Mouse (Mus musculus): Measurements from ENCODE around the gene Dnm2. TPM values are rescaled to one million over a fixed set of nuclear protein-coding genes. Genes with fewer than 3 reads are reported as not detected.

The Dnm2 gene
- polyA plus RNA-seq, 1 experiment from 2014 or later: 60.6 TPM

DNA sequence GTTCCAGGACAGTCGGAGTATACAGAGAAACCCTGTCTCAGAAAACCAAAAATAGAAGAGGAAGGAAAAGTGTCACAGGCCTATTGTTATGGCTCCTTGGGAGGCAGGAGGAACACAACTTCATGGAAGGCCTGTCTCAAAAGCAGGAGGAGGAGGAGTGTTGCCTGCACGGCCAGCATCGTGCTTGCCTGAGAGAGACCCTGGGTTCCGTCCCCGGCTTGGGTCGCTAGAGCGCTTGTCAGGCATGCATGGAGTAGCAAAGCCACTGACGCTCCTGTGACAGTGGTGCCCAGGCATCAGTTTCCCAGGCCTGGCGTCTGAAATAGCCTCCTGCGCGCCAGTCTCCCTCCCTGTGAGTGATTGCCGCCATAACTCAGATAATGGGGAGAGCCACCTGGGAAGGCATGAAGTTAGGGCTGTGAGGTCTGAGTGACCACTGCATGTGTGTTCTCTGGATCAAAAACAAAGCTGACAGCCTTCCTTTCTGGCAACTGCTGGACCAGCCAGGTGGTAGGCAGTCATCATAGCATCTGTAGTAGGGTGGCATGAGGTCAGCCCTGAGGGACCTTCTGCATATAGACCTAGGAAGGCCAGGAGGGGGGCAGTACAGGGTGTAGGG is 73.7 kb downstream of the Dnm2 start:
- no peak overlapping the region for H3K4me2 ChIP-seq
- H3K36me3 ChIP-seq (ENCODE audit: control insufficient read depth, insufficient read depth, low read length): peaks cover 3% of the 10 kb centered on the region; the same call in 1 of the 2 replicates
- no peak overlapping the region for H3K27ac ChIP-seq (ENCODE audit: low read depth, low read length)
- H3K27me3 ChIP-seq (ENCODE audit: control insufficient read depth, insufficient read depth, low read length): no peaks in the 10 kb centered on the region
- no peak overlapping the region for H3K9ac ChIP-seq (ENCODE audit: low read length)
- H3K9me3 ChIP-seq (ENCODE audit: control insufficient read depth, low read length): no peaks in the 10 kb centered on the region
- DNase-seq (ENCODE audit: low spot score, missing footprints): peak; percentile 67
- no peak overlapping the region for H3K4me3 ChIP-seq (ENCODE audit: low read depth, low read length)
- H3K4me1 ChIP-seq (ENCODE audit: control insufficient read depth, insufficient read depth, low read length): no peaks in the 10 kb centered on the region
- 92% methylated on average over 12 of the region's 12 CpGs for WGBS
- no peak for ATAC-seq (ENCODE audit: low FRiP score)

DNA sequence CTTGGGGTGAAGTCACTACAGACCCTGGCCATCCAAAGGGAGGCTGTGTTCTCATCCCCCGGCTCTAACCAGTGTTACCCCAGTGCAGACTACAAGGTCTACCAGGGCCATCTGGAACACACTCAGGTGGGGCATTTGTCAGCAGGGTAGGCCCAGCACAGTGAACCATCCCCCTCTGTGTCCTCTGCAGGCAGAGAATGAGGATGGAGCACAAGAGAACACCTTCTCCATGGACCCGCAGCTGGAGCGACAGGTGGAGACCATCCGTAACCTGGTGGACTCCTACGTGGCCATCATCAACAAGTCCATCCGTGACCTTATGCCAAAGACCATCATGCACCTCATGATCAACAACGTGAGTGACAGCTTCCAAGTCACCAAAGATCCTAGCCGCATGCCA is 78.6 kb downstream of the Dnm2 start:
- 97% methylated on average over 8 of the region's 8 CpGs for WGBS
- Histone ChIP-seq H3K36me3 (ENCODE audit: control insufficient read depth, insufficient read depth, low read length) (peaks cover 9% of the 10 kb centered on the region; the same call in 1 of the 2 replicates), H3K4me3 (ENCODE audit: low read depth, low read length) (no peak overlapping the region), H3K4me2 (no peak overlapping the region), H3K27ac (ENCODE audit: low read depth, low read length) (no peak overlapping the region), H3K9me3 (ENCODE audit: control insufficient read depth, low read length) (no peaks in the 10 kb centered on the region), H3K4me1 (ENCODE audit: control insufficient read depth, insufficient read depth, low read length) (no peaks in the 10 kb centered on the region), H3K27me3 (ENCODE audit: control insufficient read depth, insufficient read depth, low read length) (no peaks in the 10 kb centered on the region), H3K9ac (ENCODE audit: low read length) (no peak overlapping the region)
- ATAC-seq (ENCODE audit: low FRiP score) (no peak), DNase-seq (ENCODE audit: low spot score, missing footprints) (peak; percentile 51)

DNA sequence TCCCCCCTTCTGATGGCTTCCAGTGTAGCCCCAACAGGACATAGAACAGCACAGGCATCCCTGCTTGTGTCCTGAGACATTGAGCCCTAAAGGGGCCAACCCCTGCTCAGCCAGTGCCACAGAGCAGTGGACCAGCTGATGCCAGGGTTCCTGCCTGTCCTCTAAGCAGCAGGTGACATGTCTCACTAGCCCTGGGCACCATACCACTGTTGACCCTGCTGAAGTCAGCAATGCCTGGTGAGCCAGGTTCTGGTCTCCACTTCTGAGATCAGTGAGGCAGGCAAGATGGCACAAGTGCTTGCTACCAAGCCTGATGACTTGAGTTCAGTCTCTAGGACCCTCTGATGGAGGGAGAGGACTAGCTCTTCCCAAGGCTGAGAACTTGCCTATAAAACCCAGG is 81.1 kb downstream of the Dnm2 start:
- Histone ChIP-seq H3K4me3 (ENCODE audit: low read depth, low read length) (no peak overlapping the region), H3K27me3 (ENCODE audit: control insufficient read depth, insufficient read depth, low read length) (no peaks in the 10 kb centered on the region), H3K9ac (ENCODE audit: low read length) (no peak overlapping the region), H3K36me3 (ENCODE audit: control insufficient read depth, insufficient read depth, low read length) (peaks cover 6% of the 10 kb centered on the region; the same call in 1 of the 2 replicates), H3K27ac (ENCODE audit: low read depth, low read length) (no peak overlapping the region), H3K4me2 (no peak overlapping the region), H3K4me1 (ENCODE audit: control insufficient read depth, insufficient read depth, low read length) (peaks cover 6% of the 10 kb centered on the region), H3K9me3 (ENCODE audit: control insufficient read depth, low read length) (no peaks in the 10 kb centered on the region)
- no peak for ATAC-seq (ENCODE audit: low FRiP score)
- peak; percentile 74 for DNase-seq (ENCODE audit: low spot score, missing footprints)

DNA sequence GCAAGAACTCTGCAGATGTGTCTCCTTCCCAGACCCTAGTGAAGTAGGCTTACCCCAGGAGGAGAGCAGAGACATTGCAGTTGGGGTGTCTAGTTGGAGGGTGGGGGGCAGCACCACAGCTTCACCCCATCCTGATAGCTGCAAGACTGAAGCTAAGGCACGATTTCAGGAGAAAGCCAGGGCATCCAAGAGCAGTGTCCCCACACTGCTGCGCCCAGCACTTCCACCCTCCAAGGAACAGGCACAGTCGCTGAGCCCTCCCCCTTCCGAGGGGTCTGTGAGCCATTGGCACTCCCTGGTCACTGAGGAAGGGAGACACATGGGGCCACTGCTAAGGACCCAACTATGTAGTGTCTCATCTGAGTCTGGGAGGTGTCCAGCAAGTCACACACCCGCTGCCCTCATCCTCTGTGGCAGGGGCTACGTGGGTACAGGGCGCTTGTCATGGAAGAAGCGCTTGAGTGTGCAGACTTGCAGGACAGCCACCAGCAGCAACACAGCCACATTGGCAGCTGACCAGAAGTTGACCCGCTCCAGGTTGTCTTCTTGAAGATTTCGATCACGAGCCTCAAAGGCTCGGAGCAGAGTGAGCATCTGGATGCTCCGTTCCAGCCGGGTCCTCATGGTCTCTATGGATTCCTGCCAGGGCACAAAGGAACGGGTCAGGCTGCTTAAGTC is 83.2 kb downstream of the Dnm2 start:
- Histone ChIP-seq H3K36me3 (ENCODE audit: control insufficient read depth, insufficient read depth, low read length) (peaks cover 6% of the 10 kb centered on the region; the same call in 1 of the 2 replicates), H3K9ac (ENCODE audit: low read length) (no peak overlapping the region), H3K4me3 (ENCODE audit: low read depth, low read length) (no peak overlapping the region), H3K4me1 (ENCODE audit: control insufficient read depth, insufficient read depth, low read length) (peaks cover 9% of the 10 kb centered on the region), H3K27ac (ENCODE audit: low read depth, low read length) (no peak overlapping the region), H3K27me3 (ENCODE audit: control insufficient read depth, insufficient read depth, low read length) (no peaks in the 10 kb centered on the region), H3K9me3 (ENCODE audit: control insufficient read depth, low read length) (no peaks in the 10 kb centered on the region), H3K4me2 (no peak overlapping the region)
- DNase-seq (ENCODE audit: low spot score, missing footprints): peak; percentile 73
- ATAC-seq (ENCODE audit: low FRiP score): no peak
- 92% methylated on average over 15 of the region's 15 CpGs for WGBS

DNA sequence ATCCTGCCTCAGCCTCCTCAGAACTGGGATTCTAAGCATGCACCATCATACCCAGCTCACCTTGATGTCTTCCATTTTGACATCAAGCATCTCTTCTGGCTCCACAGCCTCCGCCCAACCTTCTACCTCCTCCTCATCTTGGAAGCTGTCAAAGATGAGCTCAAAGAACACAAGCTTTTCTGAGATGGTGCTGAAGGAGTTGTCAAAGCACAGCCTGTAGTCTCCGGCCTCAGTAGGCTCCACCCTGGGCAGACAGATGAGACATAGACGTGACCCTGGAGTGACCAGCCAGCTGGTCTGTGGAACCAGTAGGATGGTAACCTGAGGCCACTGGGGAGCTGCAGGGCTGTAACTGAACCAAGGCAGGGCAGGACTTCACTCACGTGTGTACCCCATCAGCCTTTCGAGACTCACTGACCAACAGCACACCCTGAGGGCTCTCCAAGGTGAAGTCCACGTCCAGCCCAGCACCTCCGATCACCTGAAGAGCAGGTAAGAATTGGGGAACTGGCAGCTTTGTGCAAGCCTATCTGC is 84.2 kb downstream of the Dnm2 start:
- DNase-seq (ENCODE audit: low spot score, missing footprints): peak; percentile 81
- Histone ChIP-seq H3K27ac (ENCODE audit: low read depth, low read length) (no peak overlapping the region), H3K9ac (ENCODE audit: low read length) (0 out of 2 replicates have a peak overlapping the region, but pooled peaks have one; percentile 79), H3K4me1 (ENCODE audit: control insufficient read depth, insufficient read depth, low read length) (peaks cover 9% of the 10 kb centered on the region), H3K4me2 (peak overlapping the region; percentile 70), H3K36me3 (ENCODE audit: control insufficient read depth, insufficient read depth, low read length) (peaks cover 3% of the 10 kb centered on the region; the same call in 1 of the 2 replicates), H3K27me3 (ENCODE audit: control insufficient read depth, insufficient read depth, low read length) (no peaks in the 10 kb centered on the region), H3K9me3 (ENCODE audit: control insufficient read depth, low read length) (no peaks in the 10 kb centered on the region), H3K4me3 (ENCODE audit: low read depth, low read length) (peak overlapping the region; percentile 67; the same call in 1 of the 2 replicates)
- WGBS: 77% methylated on average over 7 of the region's 7 CpGs
- ATAC-seq (ENCODE audit: low FRiP score): no peak

DNA sequence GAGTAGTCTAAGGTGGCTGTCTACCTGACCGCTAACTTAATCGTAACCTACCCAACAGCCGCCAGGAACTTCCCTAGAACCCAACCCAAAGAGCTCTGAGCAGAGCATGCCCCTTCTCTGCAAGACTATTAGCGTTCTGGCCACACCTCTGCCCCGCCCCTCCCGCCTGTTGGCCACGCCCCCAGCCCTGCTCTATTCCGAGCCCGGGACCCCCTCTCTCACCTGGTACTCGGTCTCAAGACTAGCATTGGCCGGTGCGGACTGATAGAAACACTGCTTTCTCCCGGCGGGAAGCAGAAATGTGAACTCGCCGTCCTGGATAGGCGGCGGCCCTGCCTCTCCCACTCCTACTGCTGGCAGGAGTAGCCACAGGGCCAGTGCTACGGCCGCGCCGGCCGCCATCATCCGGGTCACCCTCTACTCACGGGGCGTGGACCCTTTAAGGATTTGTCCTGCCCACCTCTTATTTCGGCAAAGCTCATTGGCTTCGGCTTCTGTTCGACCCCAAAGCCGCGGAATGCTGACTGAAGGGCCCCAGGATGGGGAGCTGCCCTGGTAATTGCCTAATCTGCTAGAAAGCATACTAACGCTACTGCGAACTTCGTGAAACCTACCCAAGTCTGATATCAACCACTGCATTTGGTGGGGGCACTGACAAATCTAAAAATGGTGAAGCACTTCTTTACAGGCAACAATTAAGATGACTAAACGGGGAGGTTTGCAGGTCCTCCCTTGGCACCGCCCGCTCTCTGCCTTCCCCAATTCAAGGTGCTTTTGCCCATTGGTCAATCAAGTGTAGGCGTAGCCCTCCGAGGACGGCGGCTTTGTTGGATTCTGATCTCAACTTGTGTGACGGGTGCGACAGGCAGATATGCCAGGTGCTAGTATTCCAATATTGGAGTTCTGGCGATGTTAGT is 85.3 kb downstream of the Dnm2 start, which contains the start of gene Tmed1:
Gene Tmed1, minus strand, starts transcription at position 481 of the 917 bp plus-strand sequence.
- Histone ChIP-seq H3K27me3 (ENCODE audit: control insufficient read depth, insufficient read depth, low read length) (no peaks in the 10 kb centered on the region), H3K27ac (ENCODE audit: low read depth, low read length) (peak within 1 kb of the TSS; percentile 75), H3K9me3 (ENCODE audit: control insufficient read depth, low read length) (no peaks in the 10 kb centered on the region), H3K4me1 (ENCODE audit: control insufficient read depth, insufficient read depth, low read length) (peaks cover 9% of the 10 kb centered on the region), H3K9ac (ENCODE audit: low read length) (peak within 1 kb of the TSS; percentile 79), H3K36me3 (ENCODE audit: control insufficient read depth, insufficient read depth, low read length) (peaks cover 3% of the 10 kb centered on the region; the same call in 1 of the 2 replicates), H3K4me2 (peak within 1 kb of the TSS; percentile 70), H3K4me3 (ENCODE audit: low read depth, low read length) (peak within 1 kb of the TSS; percentile 67)
- DNase-seq (ENCODE audit: low spot score, missing footprints): peak; percentile 99
- under 1% methylated on average over 44 of the region's 44 CpGs for WGBS
- peak; percentile 97 for ATAC-seq (ENCODE audit: low FRiP score)

DNA sequence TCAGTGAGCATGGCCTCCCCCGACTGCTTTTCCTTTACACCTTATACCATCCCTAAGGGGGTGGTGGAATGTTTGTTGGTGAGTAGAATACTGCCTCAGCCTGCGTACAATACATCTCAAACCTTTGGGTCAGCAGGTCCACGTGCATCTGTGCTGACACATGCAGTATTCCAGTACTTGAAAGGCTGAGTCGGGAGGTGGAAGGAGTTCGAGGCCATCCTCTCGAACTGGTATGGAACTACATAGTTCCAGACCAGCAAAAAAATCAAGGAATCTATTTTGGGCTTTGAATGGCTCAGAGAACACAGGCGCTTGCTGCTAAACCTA is 85.9 kb downstream of the Dnm2 start:
- DNase-seq (ENCODE audit: low spot score, missing footprints) (no peak), ATAC-seq (ENCODE audit: low FRiP score) (peak; percentile 33)
- Histone ChIP-seq H3K9me3 (ENCODE audit: control insufficient read depth, low read length) (no peaks in the 10 kb centered on the region), H3K27ac (ENCODE audit: low read depth, low read length) (peak overlapping the region; percentile 75), H3K4me2 (peak overlapping the region; percentile 70), H3K9ac (ENCODE audit: low read length) (peak overlapping the region; percentile 79), H3K4me1 (ENCODE audit: control insufficient read depth, insufficient read depth, low read length) (peaks cover 9% of the 10 kb centered on the region), H3K27me3 (ENCODE audit: control insufficient read depth, insufficient read depth, low read length) (no peaks in the 10 kb centered on the region), H3K4me3 (ENCODE audit: low read depth, low read length) (peak overlapping the region; percentile 67), H3K36me3 (ENCODE audit: control insufficient read depth, insufficient read depth, low read length) (peaks cover 3% of the 10 kb centered on the region; the same call in 1 of the 2 replicates)
- 6% methylated on average over 7 of the region's 7 CpGs for WGBS

DNA sequence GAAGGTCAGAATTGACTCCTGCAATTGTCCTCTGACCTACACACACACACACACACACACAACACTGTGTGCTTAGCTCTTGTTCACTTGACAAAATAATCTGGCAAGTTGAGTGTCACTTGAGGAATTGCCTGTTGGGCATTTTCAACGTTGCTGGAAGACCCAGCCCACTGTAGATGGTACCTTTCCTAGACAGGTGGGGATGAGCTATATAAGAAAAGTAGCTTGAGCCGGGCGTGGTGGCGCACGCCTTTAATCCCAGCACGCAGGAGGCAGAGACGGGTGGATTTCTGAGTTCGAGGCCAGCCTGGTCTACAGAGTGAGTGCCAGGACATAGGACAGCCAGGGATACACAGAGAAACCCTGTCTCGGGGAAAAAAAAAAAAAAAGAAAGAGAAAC is 86.3 kb downstream of the Dnm2 start:
- Histone ChIP-seq H3K4me2 (peak overlapping the region; percentile 70), H3K9ac (ENCODE audit: low read length) (peak overlapping the region; percentile 79), H3K27ac (ENCODE audit: low read depth, low read length) (no peak overlapping the region), H3K27me3 (ENCODE audit: control insufficient read depth, insufficient read depth, low read length) (no peaks in the 10 kb centered on the region), H3K9me3 (ENCODE audit: control insufficient read depth, low read length) (no peaks in the 10 kb centered on the region), H3K4me1 (ENCODE audit: control insufficient read depth, insufficient read depth, low read length) (peaks cover 9% of the 10 kb centered on the region), H3K4me3 (ENCODE audit: low read depth, low read length) (peak overlapping the region; percentile 67), H3K36me3 (ENCODE audit: control insufficient read depth, insufficient read depth, low read length) (peaks cover 3% of the 10 kb centered on the region; the same call in 1 of the 2 replicates)
- ATAC-seq (ENCODE audit: low FRiP score) (no peak), DNase-seq (ENCODE audit: low spot score, missing footprints) (no peak)
- WGBS: 84% methylated on average over 9 of the region's 9 CpGs
